21 mouse cellular contexts compared by ENCODE assay signal in the genomic region with DNA sequence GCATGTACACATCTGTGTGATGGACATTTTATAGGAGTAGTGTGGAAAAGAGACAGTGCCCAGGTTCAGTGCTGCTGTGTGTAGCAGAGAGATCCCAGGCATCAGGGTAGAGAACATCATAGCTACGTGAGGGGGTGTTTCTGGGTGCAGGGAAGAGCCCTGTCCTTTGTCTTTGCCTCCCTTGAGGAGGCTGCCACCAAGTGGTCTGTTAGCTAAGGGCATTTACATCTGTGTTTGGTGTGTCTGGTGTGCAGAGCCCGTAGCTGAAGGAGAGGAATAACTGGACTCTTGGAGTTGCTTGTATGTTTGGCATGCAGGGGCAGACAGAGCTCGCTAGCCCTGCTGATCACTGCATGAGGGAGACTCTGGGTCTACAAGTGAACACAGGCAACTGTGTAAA. TPM values are rescaled to one million over a fixed set of nuclear protein-coding genes. Genes with fewer than 3 reads are reported as not detected.
A peak's percentile ranks its signal among the peaks of the same experiment; 100 is the strongest.
DNase-seq lines count a peak whose midpoint lies in the region; ATAC-seq and TF ChIP-seq lines count a peak whose summit lies in the region.
"Had no signal": no experiment of that assay in that cellular context is flagged by ENCODE, and none has a peak within 500 bp of the region (broad histone marks: within the 10 kb centered on the region; RNA-seq: fewer than 3 reads in every experiment).

No protein-coding gene starts in this region.

- no peak for DNase-seq in hindbrain, postnatal 0 days (ENCODE audit: low spot score)
- DNase-seq in lung, embryonic 14.5 days: no peak
- no peak for DNase-seq in lung, postnatal 14 days
- peak; percentile 43 for DNase-seq in CD4-positive helper T cell, adult 2 months (ENCODE audit: low read depth, low spot score)
- peak; percentile 28 for DNase-seq in T-cell, adult 2 months (ENCODE audit: low spot score)
- DNase-seq in left cerebral cortex, adult 9 months (ENCODE audit: low spot score in 2 of 2): no peak
- DNase-seq in left cerebral cortex, postnatal 10 days (ENCODE audit: extremely low spot score in 1 of 2, low spot score in 2 of 2): no peak
- DNase-seq: adrenal gland, postnatal 14 days; heart, adult 18-20 months; kidney, adult 11 months; left cerebral cortex, postnatal 4 days; lung, postnatal 4 days; retina, postnatal 1 day had no signal

- H3K9me3 ChIP-seq in hindbrain, postnatal 0 days (ENCODE audit: low read length): no peaks in the 10 kb centered on the region
- no peaks in the 10 kb centered on the region for H3K9me3 ChIP-seq in hindbrain, embryonic 16.5 days (ENCODE audit: control insufficient read depth, low read length)
- H3K9me3 ChIP-seq in lung, embryonic 14.5 days (ENCODE audit: low read depth, low read length): no peaks in the 10 kb centered on the region
- H3K9me3 ChIP-seq: forebrain, embryonic 15.5 days; heart, embryonic 15.5 days; hindbrain, embryonic 12.5 days; liver, embryonic 12.5 days; midbrain, embryonic 13.5 days; stomach, embryonic 15.5 days had no signal

- H3K4me2 ChIP-seq in hindbrain, postnatal 0 days (ENCODE audit: low read depth, low read length): no peak overlapping the region
- H3K4me2 ChIP-seq in hindbrain, embryonic 16.5 days (ENCODE audit: low read length): no peak overlapping the region
- H3K4me2 ChIP-seq in lung, embryonic 14.5 days: no peak overlapping the region
- H3K4me2 ChIP-seq: forebrain, embryonic 15.5 days; heart, embryonic 15.5 days; hindbrain, embryonic 12.5 days; liver, embryonic 12.5 days; midbrain, embryonic 13.5 days; stomach, embryonic 15.5 days had no signal

- H3K27me3 ChIP-seq in hindbrain, postnatal 0 days (ENCODE audit: insufficient read depth, low read length): no peaks in the 10 kb centered on the region
- H3K27me3 ChIP-seq in hindbrain, embryonic 16.5 days (replicated peaks; ENCODE audit: control insufficient read depth, insufficient read depth, low read length): no peaks in the 10 kb centered on the region
- H3K27me3 ChIP-seq in lung, embryonic 14.5 days (ENCODE audit: insufficient read depth, low read length): no peaks in the 10 kb centered on the region
- H3K27me3 ChIP-seq: forebrain, embryonic 15.5 days; heart, embryonic 15.5 days; hindbrain, embryonic 12.5 days; liver, embryonic 12.5 days; midbrain, embryonic 13.5 days; stomach, embryonic 15.5 days had no signal

- intact Hi-C loops in left cerebral cortex, postnatal 10 days (cut with DNase I): no loop called here

- ATAC-seq in hindbrain, postnatal 0 days: no peak
- no peak for ATAC-seq in hindbrain, embryonic 16.5 days
- peak; percentile 37; the same call in 1 of the 2 replicates for ATAC-seq in lung, embryonic 14.5 days (ENCODE audit: insufficient read depth)
- ATAC-seq: forebrain, embryonic 15.5 days; liver, embryonic 12.5 days; midbrain, embryonic 13.5 days had no signal

- H3K9ac ChIP-seq in hindbrain, postnatal 0 days (replicated peaks; ENCODE audit: low read length): no peak overlapping the region
- H3K9ac ChIP-seq in hindbrain, embryonic 16.5 days (ENCODE audit: low read depth, low read length): no peak overlapping the region
- no peak overlapping the region for H3K9ac ChIP-seq in lung, embryonic 14.5 days
- H3K9ac ChIP-seq: forebrain, embryonic 15.5 days; heart, embryonic 15.5 days; hindbrain, embryonic 12.5 days; liver, embryonic 12.5 days; midbrain, embryonic 13.5 days; stomach, embryonic 15.5 days had no signal

- no peak overlapping the region for H3K27ac ChIP-seq in hindbrain, postnatal 0 days
- no peak overlapping the region for H3K27ac ChIP-seq in hindbrain, embryonic 16.5 days (ENCODE audit: low read depth, low read length)
- no peak overlapping the region for H3K27ac ChIP-seq in lung, embryonic 14.5 days (ENCODE audit: low read depth)
- H3K27ac ChIP-seq: forebrain, embryonic 15.5 days; heart, embryonic 15.5 days; hindbrain, embryonic 12.5 days; liver, embryonic 12.5 days; midbrain, embryonic 13.5 days; stomach, embryonic 15.5 days had no signal

- peaks cover 3% of the 10 kb centered on the region; the same call in 1 of the 2 replicates for H3K36me3 ChIP-seq in hindbrain, postnatal 0 days (ENCODE audit: insufficient read depth, low read length)
- H3K36me3 ChIP-seq in hindbrain, embryonic 16.5 days (ENCODE audit: control insufficient read depth, insufficient read depth, low read length): peaks cover 11% of the 10 kb centered on the region
- peaks cover 49% of the 10 kb centered on the region; the same call in 1 of the 2 replicates for H3K36me3 ChIP-seq in lung, embryonic 14.5 days (ENCODE audit: insufficient read depth)

- peak; percentile 25; the same call in 1 of the 2 replicates for TF ChIP-seq CTCF in hindbrain, postnatal 0 days (IDR thresholded peaks at IDR 0.05; ENCODE audit: low read depth)
- peak; percentile 20; the same call in 1 of the 2 replicates for TF ChIP-seq CTCF in lung, embryonic 14.5 days (IDR thresholded peaks at IDR 0.05; ENCODE audit: low read depth)

- WGBS in hindbrain, postnatal 0 days: 90% methylated on average over 3 of the region's 3 CpGs
- 92% methylated on average over 3 of the region's 3 CpGs for WGBS in hindbrain, embryonic 16.5 days
- WGBS in lung, embryonic 14.5 days: 88% methylated on average over 3 of the region's 3 CpGs

- H3K4me3 ChIP-seq in hindbrain, postnatal 0 days (ENCODE audit: low read length): no peak overlapping the region
- no peak overlapping the region for H3K4me3 ChIP-seq in hindbrain, embryonic 16.5 days (ENCODE audit: low read length)
- H3K4me3 ChIP-seq in lung, embryonic 14.5 days (ENCODE audit: low read depth, low read length): no peak overlapping the region
- H3K4me3 ChIP-seq: erythroblast, embryonic 14.5 days; forebrain, embryonic 15.5 days; heart, embryonic 15.5 days; hindbrain, embryonic 12.5 days; liver, embryonic 12.5 days; midbrain, embryonic 13.5 days; stomach, embryonic 15.5 days had no signal

- no peaks in the 10 kb centered on the region for H3K4me1 ChIP-seq in hindbrain, postnatal 0 days (ENCODE audit: insufficient read depth, low read length)
- no peaks in the 10 kb centered on the region for H3K4me1 ChIP-seq in hindbrain, embryonic 16.5 days (ENCODE audit: control insufficient read depth, insufficient read depth, low read depth, low read length)
- H3K4me1 ChIP-seq in lung, embryonic 14.5 days (ENCODE audit: insufficient read depth): no peaks in the 10 kb centered on the region
- H3K4me1 ChIP-seq: forebrain, embryonic 15.5 days had no signal

RNA-seq across cellular contexts. Expression of gene Klhl42, which starts 11.1 kb away (rescaled TPM):
- 29.7 and 31.7 TPM in 2 replicates for total RNA-seq in hindbrain, postnatal 0 days (2014; rRNA removed)
- polyA plus RNA-seq in hindbrain, postnatal 0 days (2015; fragmentation: Nextera tagmentation; extraction: Ambion mirVana): 5.4 and 5.7 TPM in 2 replicates
- 6.3 and 8.2 TPM in 2 replicates for polyA plus RNA-seq in hindbrain, embryonic 16.5 days (2015; fragmentation: Nextera tagmentation; extraction: Ambion mirVana)
- 14.2 and 14.6 TPM in 2 replicates for polyA plus RNA-seq in lung, embryonic 14.5 days (2014; fragmentation: Nextera tagmentation; extraction: Ambion mirVana)
- 10 to 100 TPM; 25.2 to 25.8 TPM for total RNA-seq in left cerebral cortex, postnatal 10 days (2021)

RNA-seq across cellular contexts. Expression of gene Mansc4, which starts 15.5 kb away (rescaled TPM):
- 0.40 and 1.7 TPM in 2 replicates for total RNA-seq in hindbrain, postnatal 0 days (2014; rRNA removed)
- 1.4 and 2.0 TPM in 2 replicates for polyA plus RNA-seq in hindbrain, postnatal 0 days (2015; fragmentation: Nextera tagmentation; extraction: Ambion mirVana)
- 0.65 and 0.81 TPM in 2 replicates for polyA plus RNA-seq in hindbrain, embryonic 16.5 days (2015; fragmentation: Nextera tagmentation; extraction: Ambion mirVana)
- 7.3 and 7.5 TPM in 2 replicates for polyA plus RNA-seq in lung, embryonic 14.5 days (2014; fragmentation: Nextera tagmentation; extraction: Ambion mirVana)
- under 1 TPM; 0.41 to 0.45 TPM for total RNA-seq in left cerebral cortex, postnatal 10 days (2021)
- total RNA-seq: heart, adult 18-20 months had no signal
- polyA plus RNA-seq: erythroblast, embryonic 14.5 days had no signal

RNA-seq across cellular contexts. Expression of gene Mrps35, which starts 59.7 kb away (rescaled TPM):
- total RNA-seq in hindbrain, postnatal 0 days (2014; rRNA removed): 8.3 and 8.7 TPM in 2 replicates
- polyA plus RNA-seq in hindbrain, postnatal 0 days (2015; fragmentation: Nextera tagmentation; extraction: Ambion mirVana): 78.5 and 79.9 TPM in 2 replicates
- 76.1 and 81.6 TPM in 2 replicates for polyA plus RNA-seq in hindbrain, embryonic 16.5 days (2015; fragmentation: Nextera tagmentation; extraction: Ambion mirVana)
- 106 and 121 TPM in 2 replicates for polyA plus RNA-seq in lung, embryonic 14.5 days (2014; fragmentation: Nextera tagmentation; extraction: Ambion mirVana)
- total RNA-seq in left cerebral cortex, postnatal 10 days (2021): 10 to 100 TPM; 48.0 to 49.7 TPM

Comparison
In these comparisons a context has a peak if more than half of its experiments do, and no peak if none do; other contexts are left out.
1. DNase-seq: peak in CD4-positive helper T cell, adult 2 months (single experiment) and T-cell, adult 2 months (single experiment); none in hindbrain, postnatal 0 days (single experiment), lung, embryonic 14.5 days (single experiment), lung, postnatal 14 days (single experiment), left cerebral cortex, adult 9 months (0 of 2) and left cerebral cortex, postnatal 10 days (0 of 2).